Mouse (Mus musculus) stomach, embryonic 16.5 days (tissue): ENCODE data around the gene Gm42906. TPM values are rescaled to one million over a fixed set of nuclear protein-coding genes. Genes with fewer than 3 reads are reported as not detected.

Source experiments
- ATAC-seq: fragments of 200-750 bp; cut with Nextera tagmentation; 2 replicates; pipeline ENCODE4 v1.8.0; 2017; ENCODE audit warnings: moderate number of reproducible peaks, moderate TSS enrichment; ENCODE audit not compliant: insufficient read depth, low FRiP score
- H3K27ac ChIP-seq: fragments of 300-500 bp; sonication (generic); 2 replicates; pipeline ENCODE4 v1.5.1; 2014; ENCODE audit warnings: low read length
- H3K27me3 ChIP-seq: fragments of 300-500 bp; sonication (generic); 2 replicates; pipeline ENCODE4 v1.6.1; 2014; ENCODE audit warnings: low read length, control low read depth, mixed read lengths; ENCODE audit not compliant: control insufficient read depth, insufficient read depth
- H3K36me3 ChIP-seq: fragments of 300-500 bp; sonication (generic); 2 replicates; pipeline ENCODE4 v1.6.1; 2014; ENCODE audit warnings: low read length; ENCODE audit not compliant: control insufficient read depth, insufficient read depth
- H3K4me1 ChIP-seq: fragments of 300-500 bp; sonication (generic); 2 replicates; pipeline ENCODE4 v1.6.1; 2014; ENCODE audit warnings: low read length, control low read depth, mixed read lengths; ENCODE audit not compliant: control insufficient read depth, insufficient read depth
- H3K4me2 ChIP-seq: fragments of 300-500 bp; sonication (generic); 2 replicates; pipeline ENCODE4 v1.6.1; 2014; ENCODE audit warnings: low read depth, low read length, mixed read lengths
- H3K4me3 ChIP-seq: fragments of 300-500 bp; sonication (generic); replicated peaks from 2 replicates; pipeline ENCODE4 v1.5.1; 2014; ENCODE audit warnings: mild to moderate bottlenecking, low read length
- H3K9ac ChIP-seq: fragments of 300-500 bp; sonication (generic); 2 replicates; pipeline ENCODE4 v1.6.1; 2014; ENCODE audit warnings: low read length
- H3K9me3 ChIP-seq: fragments of 300-500 bp; sonication (generic); replicated peaks from 2 replicates; pipeline ENCODE4 v1.6.1; 2016; ENCODE audit warnings: low read length, control low read depth; ENCODE audit not compliant: control insufficient read depth
- WGBS: fragments of 180-500 bp; shearing (Covaris S2); extraction: QIAGEN DNeasy Blood & Tissue Kit; methylation state at CpG from one replicate; pipeline ENCODE4 v1.1.7; 2014; 5-methylcytosine and 5-hydroxymethylcytosine counted together
- polyA plus RNA-seq: library from polyadenylated mRNA; unstranded; fragments of >200 nt; fragmentation: Nextera tagmentation; extraction: Ambion mirVana; gene quantifications from 2 replicates; pipeline ENCODE4 v1.2.1, GENCODE M21; 2015

Gm42906 gene
- polyA plus RNA-seq, 1 experiment from 2014 or later, result not detected

DNA sequence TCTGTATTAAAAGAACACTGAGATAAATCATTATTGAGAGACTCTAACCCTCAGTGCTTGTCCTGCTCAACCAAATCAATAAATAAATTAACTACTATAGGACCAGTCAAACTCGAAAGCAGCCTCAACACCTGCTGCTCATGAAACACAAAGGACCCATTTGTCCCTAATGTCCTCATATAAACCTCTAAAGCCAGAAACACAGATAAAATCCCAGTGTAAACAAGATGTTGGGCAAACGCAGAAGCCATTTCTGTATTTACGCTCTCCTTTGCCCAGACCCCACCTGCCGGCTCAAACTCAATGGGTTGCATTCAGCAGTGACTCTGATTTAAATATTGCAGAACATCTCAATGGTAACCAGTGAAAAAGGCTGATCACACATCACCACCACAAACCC is 131.7 kb downstream of the Gm42906 start:
- Histone ChIP-seq H3K4me2 (no peak overlapping the region), H3K36me3 (no peaks in the 10 kb centered on the region), H3K27me3 (no peaks in the 10 kb centered on the region), H3K9me3 (0 out of 2 replicates have a peak, but pooled peaks cover 4% of the 10 kb centered on the region), H3K4me3 (no peak overlapping the region), H3K9ac (no peak overlapping the region), H3K4me1 (no peaks in the 10 kb centered on the region; the same call in 1 of the 2 replicates), H3K27ac (no peak overlapping the region)
- WGBS, result 45% methylated on average over 4 of the region's 4 CpGs
- ATAC-seq, result peak; percentile 76

DNA sequence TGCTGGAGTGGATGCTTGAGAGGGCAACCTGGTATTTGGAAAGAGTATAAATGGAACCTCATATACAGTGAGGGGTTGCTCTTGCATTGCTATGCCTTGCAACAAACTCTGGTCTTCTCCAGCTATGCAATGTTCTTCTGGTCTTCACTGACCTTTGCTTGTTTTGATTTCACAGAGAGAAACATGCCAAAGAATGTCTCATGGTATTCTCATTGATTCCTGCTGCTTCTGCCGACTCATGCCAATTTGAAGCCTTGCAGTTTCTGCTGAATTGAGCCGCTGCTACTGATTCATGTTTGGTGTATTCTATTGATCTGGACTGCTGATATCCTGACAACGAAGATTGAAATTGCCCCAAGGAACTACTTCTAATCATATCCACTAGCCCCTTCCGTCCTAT is 134.4 kb downstream of the Gm42906 start:
- 86% methylated on average over 4 of the region's 4 CpGs for WGBS
- Histone ChIP-seq H3K36me3 (no peaks in the 10 kb centered on the region), H3K27ac (no peak overlapping the region), H3K9me3 (no peaks in the 10 kb centered on the region), H3K4me1 (no peaks in the 10 kb centered on the region; the same call in 1 of the 2 replicates), H3K4me2 (no peak overlapping the region), H3K4me3 (no peak overlapping the region), H3K9ac (no peak overlapping the region), H3K27me3 (no peaks in the 10 kb centered on the region)
- no peak for ATAC-seq

DNA sequence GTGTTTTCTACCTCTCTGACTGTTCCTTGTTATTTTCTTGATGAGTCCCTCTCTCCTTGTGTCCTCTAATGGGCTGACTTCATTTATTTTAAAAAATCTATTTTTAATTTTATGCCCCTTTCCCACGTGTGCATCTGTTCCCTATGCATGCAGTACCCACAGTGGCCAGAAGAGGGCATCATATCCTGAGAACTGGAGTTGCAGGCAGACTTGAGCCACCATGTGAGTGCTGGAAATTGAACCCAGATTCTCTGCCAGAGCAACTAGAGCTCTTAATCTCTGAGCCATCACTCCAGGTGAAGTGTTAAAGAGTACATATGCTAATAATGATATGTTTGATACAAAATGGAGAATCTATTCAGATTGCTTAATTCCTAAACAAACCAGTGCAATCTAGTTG is 135.7 kb downstream of the Gm42906 start:
- Histone ChIP-seq H3K27ac (no peak overlapping the region), H3K4me3 (no peak overlapping the region), H3K36me3 (no peaks in the 10 kb centered on the region), H3K9me3 (no peaks in the 10 kb centered on the region), H3K9ac (no peak overlapping the region), H3K4me1 (no peaks in the 10 kb centered on the region), H3K27me3 (no peaks in the 10 kb centered on the region), H3K4me2 (no peak overlapping the region)
- no peak for ATAC-seq
- WGBS, result 25% methylated on average over 1 of the region's 1 CpGs

DNA sequence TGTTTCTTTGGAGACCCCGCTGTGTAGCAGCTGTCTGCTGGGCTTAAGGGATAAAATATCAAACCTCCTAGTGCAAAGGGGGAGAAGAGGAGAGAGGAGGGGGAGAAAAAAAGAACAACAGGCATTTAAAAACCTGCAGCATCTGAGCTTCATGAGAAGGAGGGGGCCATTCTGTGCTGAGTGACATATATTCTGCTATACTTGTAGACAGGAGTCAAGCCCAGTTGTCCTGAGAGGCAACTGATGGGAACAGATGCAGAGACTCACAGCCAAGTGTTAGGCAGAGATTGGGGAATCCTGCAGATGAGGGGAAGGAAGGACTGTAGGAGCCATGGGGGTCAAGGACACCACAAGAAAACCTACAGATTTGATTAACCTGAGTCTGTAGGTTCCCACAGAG is 141.6 kb downstream of the Gm42906 start:
- H3K4me1 ChIP-seq, result peaks cover 4% of the 10 kb centered on the region; the same call in 1 of the 2 replicates
- H3K4me3 ChIP-seq, result no peak overlapping the region
- no peak overlapping the region for H3K27ac ChIP-seq
- H3K9me3 ChIP-seq, result no peaks in the 10 kb centered on the region
- no peaks in the 10 kb centered on the region for H3K36me3 ChIP-seq
- H3K9ac ChIP-seq, result no peak overlapping the region
- ATAC-seq, result no peak
- no peaks in the 10 kb centered on the region for H3K27me3 ChIP-seq
- H3K4me2 ChIP-seq, result no peak overlapping the region
- WGBS, result 48% methylated on average over 1 of the region's 1 CpGs

DNA sequence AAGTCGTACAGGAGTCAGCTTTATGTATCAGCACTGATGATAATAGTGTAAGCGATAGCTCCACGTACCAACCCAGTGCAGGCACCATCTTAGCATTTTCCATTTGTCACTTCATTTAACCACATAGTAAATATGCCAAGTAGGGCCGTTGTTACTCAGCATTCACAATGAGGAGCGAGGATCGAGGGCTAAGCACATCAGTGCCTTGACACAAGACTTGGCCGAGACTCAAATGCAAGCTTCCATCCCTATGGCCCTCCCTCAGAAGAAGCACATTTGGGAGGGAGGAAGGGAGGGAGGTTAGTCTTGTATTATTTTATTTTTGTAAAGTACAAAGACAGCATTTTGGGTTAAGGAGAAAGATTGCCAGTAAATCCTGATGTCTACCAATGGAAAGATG is 148.4 kb downstream of the Gm42906 start:
- 87% methylated on average over 7 of the region's 7 CpGs for WGBS
- Histone ChIP-seq H3K27ac (no peak overlapping the region), H3K36me3 (no peaks in the 10 kb centered on the region), H3K27me3 (no peaks in the 10 kb centered on the region), H3K9ac (no peak overlapping the region), H3K4me3 (no peak overlapping the region), H3K4me2 (no peak overlapping the region), H3K9me3 (no peaks in the 10 kb centered on the region), H3K4me1 (no peaks in the 10 kb centered on the region)
- ATAC-seq, result no peak

DNA sequence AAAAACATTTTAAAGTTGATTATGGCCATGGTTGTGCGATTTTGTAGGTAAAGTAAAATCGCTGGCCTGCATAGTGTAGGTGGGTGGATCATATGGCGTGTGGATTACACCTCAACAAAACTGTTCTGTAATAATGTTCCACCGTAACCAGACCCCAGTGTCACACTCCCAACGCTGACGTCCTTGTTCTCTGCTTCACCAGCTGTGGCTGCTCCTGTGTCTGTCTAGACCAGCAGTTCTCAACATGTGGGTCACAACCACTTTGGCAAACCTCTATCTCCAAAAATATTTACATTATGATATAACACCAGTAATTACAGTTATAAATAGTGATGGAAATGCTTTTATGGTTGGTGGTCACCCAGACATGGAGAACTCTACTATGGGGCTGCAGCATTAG is 150.0 kb downstream of the Gm42906 start:
- 63% methylated on average over 6 of the region's 6 CpGs for WGBS
- ATAC-seq, result no peak
- no peak overlapping the region for H3K9ac ChIP-seq
- no peaks in the 10 kb centered on the region for H3K4me1 ChIP-seq
- H3K9me3 ChIP-seq, result no peaks in the 10 kb centered on the region
- H3K36me3 ChIP-seq, result no peaks in the 10 kb centered on the region
- no peaks in the 10 kb centered on the region for H3K27me3 ChIP-seq
- no peak overlapping the region for H3K27ac ChIP-seq
- H3K4me3 ChIP-seq, result no peak overlapping the region
- no peak overlapping the region for H3K4me2 ChIP-seq

DNA sequence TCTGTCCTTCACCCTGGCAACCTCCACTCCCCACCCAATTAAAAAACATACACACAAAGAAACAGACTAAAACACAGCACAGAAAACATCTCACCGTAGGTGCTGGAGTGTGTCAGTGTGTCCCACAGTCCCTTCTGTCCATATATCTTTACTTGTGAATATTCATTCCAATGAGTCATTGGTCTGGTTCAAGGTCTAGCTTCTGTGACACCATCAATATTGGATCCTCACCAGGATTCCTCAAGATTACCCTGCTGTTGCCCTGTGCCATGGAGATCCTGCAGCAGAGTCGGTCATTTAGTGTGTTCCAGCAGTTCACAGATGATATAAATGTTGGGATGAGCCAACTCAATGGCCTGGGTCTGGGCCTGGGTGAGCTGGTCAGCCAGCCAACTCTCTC is 152.0 kb downstream of the Gm42906 start:
- ATAC-seq, result no peak
- 87% methylated on average over 2 of the region's 2 CpGs for WGBS
- no peaks in the 10 kb centered on the region for H3K9me3 ChIP-seq

DNA sequence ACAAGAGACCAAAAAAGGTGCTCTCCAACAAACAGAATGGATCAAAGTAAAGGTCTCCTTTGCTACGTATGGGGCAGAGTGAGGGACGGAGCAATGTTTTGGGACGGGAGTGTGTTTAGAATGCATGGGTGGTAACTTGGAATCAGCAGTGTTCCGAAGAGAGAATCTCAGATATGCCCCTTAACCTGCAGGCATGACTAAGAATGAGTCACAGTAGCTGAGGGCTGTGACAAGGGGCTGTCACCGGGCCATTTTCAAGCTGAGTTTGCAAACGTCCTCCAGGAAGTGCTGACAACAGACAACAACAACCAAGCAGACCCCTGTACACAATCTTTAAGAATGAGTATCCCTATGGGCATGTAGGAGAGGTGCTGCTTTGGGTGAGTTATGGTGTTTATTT is 153.7 kb downstream of the Gm42906 start:
- H3K36me3 ChIP-seq, result no peaks in the 10 kb centered on the region
- no peak overlapping the region for H3K4me2 ChIP-seq
- no peak overlapping the region for H3K27ac ChIP-seq
- no peak for ATAC-seq
- H3K9ac ChIP-seq, result no peak overlapping the region
- no peaks in the 10 kb centered on the region for H3K4me1 ChIP-seq
- no peak overlapping the region for H3K4me3 ChIP-seq
- no peaks in the 10 kb centered on the region for H3K27me3 ChIP-seq
- no peaks in the 10 kb centered on the region for H3K9me3 ChIP-seq
- 62% methylated on average over 6 of the region's 6 CpGs for WGBS

More for the DNA sequence above, 152.0 kb downstream of the Gm42906 start:
- no peaks in the 10 kb centered on the region for H3K36me3 ChIP-seq
- no peak overlapping the region for H3K4me2 ChIP-seq
- H3K4me1 ChIP-seq, result no peaks in the 10 kb centered on the region
- no peak overlapping the region for H3K9ac ChIP-seq
- H3K27ac ChIP-seq, result no peak overlapping the region
- no peak overlapping the region for H3K4me3 ChIP-seq
- no peaks in the 10 kb centered on the region for H3K27me3 ChIP-seq

DNA sequence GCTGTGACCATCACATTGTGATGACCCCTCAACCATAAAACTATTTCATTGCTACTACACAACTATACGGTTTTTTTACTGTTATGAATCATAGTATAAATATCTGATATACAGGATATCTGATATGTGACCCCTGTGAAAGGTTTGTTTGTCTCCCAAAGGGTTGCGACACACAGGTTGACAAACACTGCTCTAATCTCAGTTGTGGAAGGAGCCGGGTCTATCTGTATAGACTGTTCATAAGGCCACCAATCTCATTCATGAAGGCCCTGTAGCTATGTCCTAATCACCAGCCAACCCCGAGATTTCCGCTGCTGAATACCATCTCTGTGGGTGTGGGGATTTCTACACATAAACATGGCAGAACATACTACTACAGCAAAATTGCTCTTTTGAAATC is 157.1 kb downstream of the Gm42906 start:
- no peak overlapping the region for H3K9ac ChIP-seq
- no peak overlapping the region for H3K4me3 ChIP-seq
- no peaks in the 10 kb centered on the region for H3K27me3 ChIP-seq
- H3K9me3 ChIP-seq, result no peaks in the 10 kb centered on the region
- H3K36me3 ChIP-seq, result no peaks in the 10 kb centered on the region
- no peaks in the 10 kb centered on the region for H3K4me1 ChIP-seq
- ATAC-seq, result no peak
- H3K27ac ChIP-seq, result no peak overlapping the region
- H3K4me2 ChIP-seq, result no peak overlapping the region
- WGBS, result 84% methylated on average over 5 of the region's 5 CpGs
